Mouse (Mus musculus): ENCODE measurements at regions not wholly inside any gene's neighbourhood (a gene's known extent, or its start where the extent isn't known, plus 50 kb on each side); places are given as distances from the start of the nearest gene placed in this dataset.
A peak's percentile ranks its signal among the peaks of the same experiment; 100 is the strongest.

- Histone ChIP-seq H3K27me3 (replicated peaks; ENCODE audit: control insufficient read depth, insufficient read depth, low read length) (no peaks in the 10 kb centered on the region), H3K4me3 (ENCODE audit: low read depth, low read length) (no peak overlapping the region), H3K27ac (ENCODE audit: low read depth, low read length) (no peak overlapping the region), H3K9me3 (replicated peaks; ENCODE audit: control insufficient read depth, low read length) (no peaks in the 10 kb centered on the region), H3K9ac (ENCODE audit: low read length) (no peak overlapping the region), H3K4me1 (ENCODE audit: control insufficient read depth, insufficient read depth, low read length) (no peaks in the 10 kb centered on the region), H3K36me3 (ENCODE audit: control insufficient read depth, insufficient read depth, low read length) (no peaks in the 10 kb centered on the region), H3K4me2 (ENCODE audit: low read length) (no peak overlapping the region)
- ATAC-seq, result no peak
- no peak for DNase-seq (ENCODE audit: low spot score)
- 63% methylated on average over 6 of the region's 6 CpGs for WGBS
Observed at GRCm38 (mm10) chr13:16716340-16716739, 704.7 kb downstream of the Inhba start.

GRCm38 (mm10) chr13:16716796-16717749, 705.4 kb downstream of the Inhba start:
- H3K27me3 ChIP-seq (replicated peaks; ENCODE audit: control insufficient read depth, insufficient read depth, low read length), result no peaks in the 10 kb centered on the region
- no peaks in the 10 kb centered on the region for H3K36me3 ChIP-seq (ENCODE audit: control insufficient read depth, insufficient read depth, low read length)
- WGBS, result 78% methylated on average over 5 of the region's 5 CpGs
- DNase-seq (ENCODE audit: low spot score) (no peak), ATAC-seq (no peak)
- no peak overlapping the region for H3K4me3 ChIP-seq (ENCODE audit: low read depth, low read length)
- H3K9me3 ChIP-seq (replicated peaks; ENCODE audit: control insufficient read depth, low read length), result no peaks in the 10 kb centered on the region
- H3K9ac ChIP-seq (ENCODE audit: low read length), result no peak overlapping the region
- H3K4me2 ChIP-seq (ENCODE audit: low read length), result no peak overlapping the region
- H3K27ac ChIP-seq (ENCODE audit: low read depth, low read length), result no peak overlapping the region
- no peaks in the 10 kb centered on the region for H3K4me1 ChIP-seq (ENCODE audit: control insufficient read depth, insufficient read depth, low read length)

DNA sequence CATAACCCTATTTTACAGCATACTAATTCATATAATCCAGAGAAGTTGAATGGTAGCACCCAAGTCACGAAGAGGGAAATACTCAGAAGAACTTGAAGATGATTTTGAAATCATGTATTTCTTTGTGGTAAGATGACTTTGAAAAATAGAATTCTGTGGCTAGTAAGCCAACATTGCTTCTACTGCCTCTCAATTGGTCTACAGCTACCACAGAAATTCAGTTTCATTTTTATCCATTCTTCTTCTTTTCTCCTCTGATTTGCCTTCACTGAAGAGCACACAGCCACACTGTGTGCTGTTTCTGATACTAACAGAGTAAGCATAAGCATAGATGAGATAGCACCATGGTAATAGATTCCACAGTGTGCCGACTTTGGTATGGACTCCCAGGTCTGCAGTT, 708.4 kb downstream of the Inhba start:
- Histone ChIP-seq H3K4me2 (ENCODE audit: low read length) (no peak overlapping the region), H3K4me1 (ENCODE audit: control insufficient read depth, insufficient read depth, low read length) (no peaks in the 10 kb centered on the region), H3K27ac (ENCODE audit: low read depth, low read length) (no peak overlapping the region), H3K9ac (ENCODE audit: low read length) (no peak overlapping the region), H3K36me3 (ENCODE audit: control insufficient read depth, insufficient read depth, low read length) (no peaks in the 10 kb centered on the region), H3K27me3 (replicated peaks; ENCODE audit: control insufficient read depth, insufficient read depth, low read length) (no peaks in the 10 kb centered on the region), H3K4me3 (ENCODE audit: low read depth, low read length) (no peak overlapping the region), H3K9me3 (replicated peaks; ENCODE audit: control insufficient read depth, low read length) (no peaks in the 10 kb centered on the region)
- no peak for DNase-seq (ENCODE audit: low spot score)
- 88% methylated on average over 2 of the region's 2 CpGs for WGBS
- ATAC-seq, result no peak

DNA sequence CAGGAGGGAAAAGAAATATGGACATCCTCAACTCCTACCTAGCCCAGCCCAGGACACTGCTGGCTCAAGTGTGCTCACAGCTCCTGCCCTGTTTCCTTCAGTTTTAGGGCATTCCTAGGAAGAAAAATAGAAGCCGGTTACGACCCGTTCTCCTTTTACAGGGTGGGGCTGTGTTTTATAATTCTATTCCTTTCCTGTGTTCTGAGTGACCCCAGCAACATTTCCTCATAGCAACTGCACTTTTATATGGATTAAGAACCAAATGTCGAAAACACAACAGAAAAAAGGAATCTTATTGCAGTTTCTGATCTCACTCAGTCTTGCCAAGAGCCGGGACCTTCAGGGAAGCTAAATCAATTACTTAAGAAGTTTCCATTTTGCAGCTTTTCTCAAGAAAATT, 713.7 kb downstream of the Inhba start:
- Histone ChIP-seq H3K36me3 (ENCODE audit: control insufficient read depth, insufficient read depth, low read length) (no peaks in the 10 kb centered on the region), H3K9ac (ENCODE audit: low read length) (no peak overlapping the region), H3K27ac (ENCODE audit: low read depth, low read length) (no peak overlapping the region), H3K4me2 (ENCODE audit: low read length) (no peak overlapping the region), H3K4me1 (ENCODE audit: control insufficient read depth, insufficient read depth, low read length) (no peaks in the 10 kb centered on the region), H3K9me3 (replicated peaks; ENCODE audit: control insufficient read depth, low read length) (no peaks in the 10 kb centered on the region), H3K27me3 (replicated peaks; ENCODE audit: control insufficient read depth, insufficient read depth, low read length) (no peaks in the 10 kb centered on the region), H3K4me3 (ENCODE audit: low read depth, low read length) (no peak overlapping the region)
- 88% methylated on average over 5 of the region's 5 CpGs for WGBS
- DNase-seq (ENCODE audit: low spot score) (no peak), ATAC-seq (no peak)

DNA sequence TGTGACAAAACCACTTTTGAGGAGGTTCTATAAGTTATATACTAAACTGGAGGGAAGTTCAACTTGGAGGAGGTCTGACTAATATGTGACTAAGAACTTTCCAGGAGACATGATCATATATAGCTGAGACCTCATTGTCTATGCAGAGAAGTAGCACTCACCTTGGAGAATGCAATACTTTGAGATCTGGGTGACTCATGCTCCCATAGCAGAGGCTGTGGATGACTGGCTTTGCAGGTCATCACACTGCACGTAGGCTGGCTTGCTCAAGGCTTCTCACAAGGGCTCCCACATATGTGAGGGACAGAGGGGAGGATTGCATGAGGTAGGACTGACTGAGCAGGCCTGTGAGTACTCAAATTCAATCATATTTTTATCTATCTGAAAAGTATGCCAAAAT, 726.7 kb downstream of the Inhba start:
- Histone ChIP-seq H3K4me3 (ENCODE audit: low read depth, low read length) (no peak overlapping the region), H3K4me1 (ENCODE audit: control insufficient read depth, insufficient read depth, low read length) (no peaks in the 10 kb centered on the region), H3K4me2 (ENCODE audit: low read length) (no peak overlapping the region), H3K9ac (ENCODE audit: low read length) (no peak overlapping the region), H3K36me3 (ENCODE audit: control insufficient read depth, insufficient read depth, low read length) (no peaks in the 10 kb centered on the region), H3K27ac (ENCODE audit: low read depth, low read length) (no peak overlapping the region), H3K27me3 (replicated peaks; ENCODE audit: control insufficient read depth, insufficient read depth, low read length) (no peaks in the 10 kb centered on the region), H3K9me3 (replicated peaks; ENCODE audit: control insufficient read depth, low read length) (no peaks in the 10 kb centered on the region)
- no peak for DNase-seq (ENCODE audit: low spot score)
- no peak for ATAC-seq
- WGBS, result 74% methylated on average over 1 of the region's 1 CpGs

DNA sequence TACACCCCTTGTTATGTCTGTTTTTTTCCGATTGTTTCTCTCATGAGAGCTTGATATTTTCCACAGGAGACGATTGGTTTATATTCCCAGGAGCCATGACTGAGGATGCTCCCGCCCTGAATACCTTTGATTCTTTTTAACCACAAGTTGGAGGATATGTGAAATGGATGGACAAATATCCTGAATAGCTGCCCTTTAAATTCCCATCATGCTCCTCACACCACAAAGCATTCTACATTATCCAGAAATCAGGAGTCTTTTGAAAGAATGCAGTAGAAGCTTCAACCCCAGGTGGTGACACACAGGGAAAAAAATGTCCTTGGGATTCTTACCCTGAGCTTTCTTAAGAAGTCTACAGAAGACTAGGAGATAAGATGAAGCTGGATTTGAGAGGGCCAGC, 727.9 kb downstream of the Inhba start:
- Histone ChIP-seq H3K4me1 (ENCODE audit: control insufficient read depth, insufficient read depth, low read length) (no peaks in the 10 kb centered on the region), H3K27me3 (replicated peaks; ENCODE audit: control insufficient read depth, insufficient read depth, low read length) (no peaks in the 10 kb centered on the region), H3K36me3 (ENCODE audit: control insufficient read depth, insufficient read depth, low read length) (no peaks in the 10 kb centered on the region), H3K4me3 (ENCODE audit: low read depth, low read length) (no peak overlapping the region), H3K27ac (ENCODE audit: low read depth, low read length) (no peak overlapping the region), H3K9ac (ENCODE audit: low read length) (no peak overlapping the region), H3K4me2 (ENCODE audit: low read length) (no peak overlapping the region), H3K9me3 (replicated peaks; ENCODE audit: control insufficient read depth, low read length) (no peaks in the 10 kb centered on the region)
- ATAC-seq (no peak), DNase-seq (ENCODE audit: low spot score) (no peak)
- 93% methylated on average over 3 of the region's 3 CpGs for WGBS

GRCm38 (mm10) chr13:16744237-16744636, 732.6 kb downstream of the Inhba start:
- Histone ChIP-seq H3K4me2 (ENCODE audit: low read length) (no peak overlapping the region), H3K27ac (ENCODE audit: low read depth, low read length) (no peak overlapping the region)

GRCm38 (mm10) chr13:16745644-16746043, 734.0 kb downstream of the Inhba start:
- Histone ChIP-seq H3K9ac (ENCODE audit: low read length) (no peak overlapping the region), H3K36me3 (ENCODE audit: control insufficient read depth, insufficient read depth, low read length) (no peaks in the 10 kb centered on the region), H3K27ac (ENCODE audit: low read depth, low read length) (no peak overlapping the region), H3K9me3 (replicated peaks; ENCODE audit: control insufficient read depth, low read length) (no peaks in the 10 kb centered on the region), H3K4me3 (ENCODE audit: low read depth, low read length) (no peak overlapping the region), H3K27me3 (replicated peaks; ENCODE audit: control insufficient read depth, insufficient read depth, low read length) (no peaks in the 10 kb centered on the region), H3K4me1 (ENCODE audit: control insufficient read depth, insufficient read depth, low read length) (no peaks in the 10 kb centered on the region), H3K4me2 (ENCODE audit: low read length) (no peak overlapping the region)
- peak; percentile 23 for DNase-seq (ENCODE audit: low spot score)
- 88% methylated on average over 1 of the region's 1 CpGs for WGBS
- ATAC-seq, result no peak

More at GRCm38 (mm10) chr13:16744237-16744636, 732.6 kb downstream of the Inhba start:
- Histone ChIP-seq H3K27me3 (replicated peaks; ENCODE audit: control insufficient read depth, insufficient read depth, low read length) (no peaks in the 10 kb centered on the region), H3K4me3 (ENCODE audit: low read depth, low read length) (no peak overlapping the region), H3K4me1 (ENCODE audit: control insufficient read depth, insufficient read depth, low read length) (no peaks in the 10 kb centered on the region), H3K36me3 (ENCODE audit: control insufficient read depth, insufficient read depth, low read length) (no peaks in the 10 kb centered on the region), H3K9me3 (replicated peaks; ENCODE audit: control insufficient read depth, low read length) (no peaks in the 10 kb centered on the region), H3K9ac (ENCODE audit: low read length) (no peak overlapping the region)
- WGBS, result 87% methylated on average over 1 of the region's 1 CpGs
- no peak for ATAC-seq
- DNase-seq (ENCODE audit: low spot score), result no peak

- Histone ChIP-seq H3K27ac (ENCODE audit: low read depth, low read length) (no peak overlapping the region), H3K9ac (ENCODE audit: low read length) (no peak overlapping the region), H3K27me3 (replicated peaks; ENCODE audit: control insufficient read depth, insufficient read depth, low read length) (no peaks in the 10 kb centered on the region), H3K4me1 (ENCODE audit: control insufficient read depth, insufficient read depth, low read length) (no peaks in the 10 kb centered on the region), H3K4me2 (ENCODE audit: low read length) (no peak overlapping the region), H3K36me3 (ENCODE audit: control insufficient read depth, insufficient read depth, low read length) (no peaks in the 10 kb centered on the region), H3K4me3 (ENCODE audit: low read depth, low read length) (no peak overlapping the region), H3K9me3 (replicated peaks; ENCODE audit: control insufficient read depth, low read length) (no peaks in the 10 kb centered on the region)
- DNase-seq (ENCODE audit: low spot score) (no peak), ATAC-seq (no peak)
- 79% methylated on average over 1 of the region's 1 CpGs for WGBS
Observed at GRCm38 (mm10) chr13:16746451-16746850, 734.8 kb downstream of the Inhba start.
